Mouse (Mus musculus) kidney, embryonic 16.5 days (tissue): ENCODE results near the gene Timm8a2. TPM values are rescaled to one million over a fixed set of nuclear protein-coding genes. Genes with fewer than 3 reads are reported as not detected.

Experiments
- ATAC-seq: fragments of 200-750 bp; cut with Nextera tagmentation; 2 replicates; pipeline ENCODE4 v1.8.0; 2017; ENCODE audit warnings: moderate TSS enrichment; ENCODE audit not compliant: low FRiP score, low TSS enrichment
- H3K27ac ChIP-seq: fragments of 300-500 bp; sonication (generic); 2 replicates; pipeline ENCODE4 v1.5.1; 2014; ENCODE audit warnings: low read length
- H3K27me3 ChIP-seq: fragments of 300-500 bp; sonication (generic); 2 replicates; pipeline ENCODE4 v1.6.1; 2014; ENCODE audit warnings: low read length, control low read depth, mixed read lengths; ENCODE audit not compliant: insufficient read depth
- H3K36me3 ChIP-seq: fragments of 300-500 bp; sonication (generic); 2 replicates; pipeline ENCODE4 v1.6.1; 2014; ENCODE audit warnings: low read length, control low read depth, mixed read lengths; ENCODE audit not compliant: insufficient read depth
- H3K4me1 ChIP-seq: fragments of 300-500 bp; sonication (generic); 2 replicates; pipeline ENCODE4 v1.6.1; 2014; ENCODE audit warnings: low read length, control low read depth, mixed read lengths; ENCODE audit not compliant: insufficient read depth
- H3K4me2 ChIP-seq: fragments of 300-500 bp; sonication (generic); replicated peaks from 2 replicates; pipeline ENCODE4 v1.6.1; 2014; ENCODE audit warnings: low read depth, low read length
- H3K4me3 ChIP-seq: fragments of 300-500 bp; sonication (generic); 2 replicates; pipeline ENCODE4 v1.5.1; 2014; ENCODE audit warnings: mild to moderate bottlenecking, low read length
- H3K9ac ChIP-seq: fragments of 300-500 bp; sonication (generic); replicated peaks from 2 replicates; pipeline ENCODE4 v1.6.1; 2014; ENCODE audit warnings: low read length
- H3K9me3 ChIP-seq: fragments of 300-500 bp; sonication (generic); 2 replicates; pipeline ENCODE4 v1.6.1; 2016; ENCODE audit warnings: low read length, control low read depth
- WGBS: fragments of 180-500 bp; shearing (Covaris S2); extraction: QIAGEN DNeasy Blood & Tissue Kit; methylation state at CpG from one replicate; pipeline ENCODE4 v1.1.7; 2014; 5-methylcytosine and 5-hydroxymethylcytosine counted together
- polyA plus RNA-seq: library from polyadenylated mRNA; unstranded; fragments of >200 nt; fragmentation: Nextera tagmentation; extraction: Ambion mirVana; gene quantifications from 2 replicates; pipeline ENCODE4 v1.2.1, GENCODE M21; 2015

The Timm8a2 gene
- polyA plus RNA-seq, 1 experiment from 2014 or later = not detected

GRCm38 (mm10) chr14:122079428-122079827 lies 45.0 kb downstream of the Timm8a2 start:
- 43% methylated on average over 6 of the region's 6 CpGs for WGBS
- H3K27me3 ChIP-seq = no peaks in the 10 kb centered on the region
- no peak overlapping the region for H3K9ac ChIP-seq
- H3K4me1 ChIP-seq = no peaks in the 10 kb centered on the region
- H3K36me3 ChIP-seq = no peaks in the 10 kb centered on the region
- no peaks in the 10 kb centered on the region for H3K9me3 ChIP-seq
- no peak for ATAC-seq
- no peak overlapping the region for H3K27ac ChIP-seq
- H3K4me3 ChIP-seq = no peak overlapping the region
- H3K4me2 ChIP-seq = no peak overlapping the region

DNA sequence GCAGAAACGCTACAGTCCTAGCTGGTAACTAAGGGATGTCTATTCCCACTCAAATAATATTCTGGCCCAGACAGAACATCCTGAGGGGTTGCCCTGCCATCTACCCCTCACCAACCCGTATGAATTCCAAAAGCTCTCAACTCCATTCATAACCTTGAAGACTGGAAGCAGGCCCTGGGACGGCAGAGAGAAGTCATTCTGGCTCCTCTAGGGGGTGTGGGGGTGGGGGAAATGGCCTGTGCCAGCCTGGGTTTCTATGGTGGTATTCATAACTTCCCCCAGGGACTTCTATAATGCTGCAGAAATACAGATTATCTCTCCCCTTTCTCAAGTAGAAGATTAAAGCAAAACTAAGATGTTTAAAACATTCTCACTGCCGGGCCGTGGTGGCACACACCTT lies 45.4 kb downstream of the Timm8a2 start:
- H3K27ac ChIP-seq = no peak overlapping the region
- H3K36me3 ChIP-seq = no peaks in the 10 kb centered on the region
- WGBS = 86% methylated on average over 5 of the region's 5 CpGs
- H3K4me2 ChIP-seq = no peak overlapping the region
- no peak for ATAC-seq
- H3K27me3 ChIP-seq = no peaks in the 10 kb centered on the region
- H3K4me3 ChIP-seq = no peak overlapping the region
- no peak overlapping the region for H3K9ac ChIP-seq
- H3K4me1 ChIP-seq = no peaks in the 10 kb centered on the region
- H3K9me3 ChIP-seq = peaks cover 4% of the 10 kb centered on the region; the same call in 1 of the 2 replicates

DNA sequence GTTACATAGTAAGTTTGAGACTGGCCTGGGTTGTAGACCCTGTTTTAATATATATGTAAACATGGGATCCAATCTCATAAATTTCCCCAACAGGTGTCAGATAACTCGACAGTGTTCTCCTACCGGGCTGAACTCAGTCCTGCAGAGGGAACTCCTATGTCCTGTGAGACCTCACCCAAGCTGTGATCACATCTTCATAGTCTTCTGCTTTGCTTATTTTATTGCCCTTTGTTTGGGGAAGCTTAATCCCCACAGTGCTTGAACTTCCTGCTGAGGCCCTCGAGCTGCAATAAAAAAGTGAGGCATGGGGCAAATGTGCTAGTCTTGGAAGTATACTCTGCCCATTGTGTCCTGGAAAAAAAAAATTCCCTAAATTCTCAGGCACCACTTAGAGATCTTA lies 46.8 kb downstream of the Timm8a2 start:
- Histone ChIP-seq H3K9ac (no peak overlapping the region), H3K36me3 (no peaks in the 10 kb centered on the region), H3K4me3 (no peak overlapping the region), H3K9me3 (peaks cover 8% of the 10 kb centered on the region; the same call in 1 of the 2 replicates), H3K27ac (no peak overlapping the region), H3K4me1 (no peaks in the 10 kb centered on the region), H3K27me3 (no peaks in the 10 kb centered on the region), H3K4me2 (no peak overlapping the region)
- no peak for ATAC-seq
- WGBS = 28% methylated on average over 3 of the region's 3 CpGs

DNA sequence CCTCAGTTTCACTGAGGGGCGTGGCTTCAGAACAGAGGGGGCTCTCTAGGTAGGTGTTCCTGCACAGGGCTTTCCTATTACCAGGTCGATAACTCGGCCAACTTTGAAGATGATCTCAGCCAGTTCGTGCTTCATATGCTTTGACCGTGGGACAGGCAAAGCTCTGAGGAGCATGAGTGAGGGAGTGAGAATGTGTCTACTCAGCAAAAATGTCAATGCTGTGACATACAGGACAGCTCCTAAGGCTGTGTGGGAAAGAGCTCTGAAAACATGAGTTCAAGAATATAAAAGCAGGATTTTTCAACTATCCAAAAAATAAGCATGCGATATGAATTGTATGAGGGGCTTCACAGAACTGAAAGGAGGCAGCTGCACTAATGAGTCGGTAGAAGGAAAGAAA lies 49.0 kb downstream of the Timm8a2 start:
- WGBS = 76% methylated on average over 7 of the region's 7 CpGs
- H3K4me1 ChIP-seq = no peaks in the 10 kb centered on the region
- H3K4me3 ChIP-seq = no peak overlapping the region
- H3K9ac ChIP-seq = no peak overlapping the region
- no peak overlapping the region for H3K27ac ChIP-seq
- H3K36me3 ChIP-seq = no peaks in the 10 kb centered on the region
- H3K4me2 ChIP-seq = no peak overlapping the region
- H3K27me3 ChIP-seq = no peaks in the 10 kb centered on the region
- H3K9me3 ChIP-seq = peaks cover 8% of the 10 kb centered on the region; the same call in 1 of the 2 replicates
- no peak for ATAC-seq

DNA sequence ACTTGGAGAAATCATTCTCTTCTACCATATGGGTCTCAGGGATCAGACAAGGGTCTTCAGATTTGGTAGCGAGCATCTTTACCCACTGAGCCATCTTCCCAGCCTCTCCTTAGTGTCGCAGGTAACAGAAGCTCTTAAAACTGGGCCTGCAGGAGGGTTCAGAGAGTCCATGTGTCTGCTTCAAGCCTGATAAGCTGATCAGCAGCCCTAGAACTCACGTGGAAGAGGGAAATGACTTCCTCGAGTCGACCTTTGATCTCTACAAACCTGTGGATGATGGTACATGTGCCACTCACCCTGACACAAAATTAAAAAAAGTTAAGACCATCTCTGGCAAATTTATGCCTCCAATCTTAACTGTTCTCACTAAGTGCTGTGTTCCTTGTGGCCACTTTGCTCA lies 53.5 kb downstream of the Timm8a2 start:
- no peak overlapping the region for H3K4me2 ChIP-seq
- ATAC-seq = no peak
- no peaks in the 10 kb centered on the region for H3K36me3 ChIP-seq
- peaks cover 8% of the 10 kb centered on the region; the same call in 1 of the 2 replicates for H3K9me3 ChIP-seq
- no peak overlapping the region for H3K4me3 ChIP-seq
- H3K27ac ChIP-seq = no peak overlapping the region
- no peaks in the 10 kb centered on the region for H3K4me1 ChIP-seq
- H3K27me3 ChIP-seq = no peaks in the 10 kb centered on the region
- 79% methylated on average over 5 of the region's 5 CpGs for WGBS
- no peak overlapping the region for H3K9ac ChIP-seq

Other genes with a start within 250 kb of the Timm8a2 start
- 13.0 and 14.0 TPM in 2 replicates for gene Dock9, start 236.8 kb upstream of the Timm8a2 start, polyA plus RNA-seq
- 77.5 and 79.1 TPM in 2 replicates for gene Ubac2, start 156.1 kb upstream of the Timm8a2 start, polyA plus RNA-seq
- not detected in 2 replicates for gene Gpr18, start 118.9 kb upstream of the Timm8a2 start, polyA plus RNA-seq
- 4.0 and 4.9 TPM in 2 replicates for gene Gpr183, start 69.5 kb upstream of the Timm8a2 start, polyA plus RNA-seq
- gene Tm9sf2, start 72.4 kb downstream of the Timm8a2 start, polyA plus RNA-seq = 202 and 214 TPM in 2 replicates
- 31.3 and 35.6 TPM in 2 replicates for gene Clybl, start 147.0 kb downstream of the Timm8a2 start, polyA plus RNA-seq